Mouse (Mus musculus): ENCODE data around the gene Gm9639. TPM values are rescaled to one million over a fixed set of nuclear protein-coding genes. Genes with fewer than 3 reads are reported as not detected.
"Not testable (repeated sequence)": the region's sequence is repeated elsewhere in the genome, so short reads cannot be mapped to it uniquely, and the experiment has no call there.

Gene Gm9639
- total RNA-seq, 2 experiments from 2014 or later: not detected

- no peak for ATAC-seq (replicated peaks; ENCODE audit: low FRiP score, poor library complexity, severe bottlenecking)
Measured at GRCm38 (mm10) chr10:77769727-77770126, 25.1 kb downstream of the Gm9639 start.

- ATAC-seq (replicated peaks; ENCODE audit: low FRiP score, poor library complexity, severe bottlenecking): not testable (repeated sequence)
Measured at GRCm38 (mm10) chr10:77759582-77759981, 35.3 kb downstream of the Gm9639 start, which contains the start of gene Gm3233. Gene Gm3233 (minus strand): TSS chr10:77759682.

GRCm38 (mm10) chr10:77753448-77753847, 41.4 kb downstream of the Gm9639 start:
- no peak for ATAC-seq (replicated peaks; ENCODE audit: low FRiP score, poor library complexity, severe bottlenecking)

GRCm38 (mm10) chr10:77752312-77752711, 42.6 kb downstream of the Gm9639 start:
- not testable (repeated sequence) for ATAC-seq (replicated peaks; ENCODE audit: low FRiP score, poor library complexity, severe bottlenecking)

DNA sequence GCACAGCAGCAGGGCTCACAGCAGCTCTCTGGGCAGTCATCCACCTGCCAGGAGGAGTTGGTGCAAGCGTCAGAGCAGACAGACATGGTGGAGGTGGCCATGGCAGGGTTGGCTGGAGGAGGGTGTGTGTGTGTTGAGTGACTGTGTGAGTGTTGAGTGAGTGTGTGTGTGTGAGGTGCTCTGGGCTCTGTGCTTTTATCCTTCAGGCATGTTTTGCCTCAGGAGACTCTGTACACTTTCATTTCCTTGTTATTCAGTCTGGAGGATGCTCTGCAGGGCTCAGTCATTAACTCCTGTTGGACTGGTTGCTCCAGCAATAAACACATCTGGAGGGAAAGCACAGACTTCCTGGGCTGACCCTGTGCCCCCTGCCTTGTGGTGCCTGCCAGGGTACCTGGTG, 43.6 kb downstream of the Gm9639 start, which contains the start of gene Gm9736:
TSS of gene Gm9736 (minus strand) at position 101 of the 400 bp plus-strand sequence.
- not testable (repeated sequence) for ATAC-seq (replicated peaks; ENCODE audit: low FRiP score, poor library complexity, severe bottlenecking)

DNA sequence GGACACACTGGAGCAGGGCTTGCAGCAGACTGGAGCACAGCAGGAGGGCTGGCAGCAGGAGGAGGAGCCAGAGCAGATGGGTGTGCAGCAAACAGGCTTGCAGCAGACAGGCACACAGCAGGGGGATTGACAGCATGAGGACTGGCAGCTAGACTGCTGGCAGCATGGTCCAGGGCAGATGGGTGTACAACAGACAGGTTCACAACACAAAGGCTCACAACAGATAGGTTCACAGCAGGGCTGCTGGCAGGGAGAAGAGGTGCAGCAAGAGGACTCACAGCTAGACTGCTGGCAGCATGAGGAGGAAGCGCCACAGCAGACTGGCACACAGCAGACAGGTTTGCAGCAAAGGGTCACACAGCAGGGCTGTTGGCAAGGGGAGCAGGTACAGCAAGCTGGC, 44.2 kb downstream of the Gm9639 start:
- not testable (repeated sequence) for ATAC-seq (replicated peaks; ENCODE audit: low FRiP score, poor library complexity, severe bottlenecking)

Other genes starting within 250 kb of the Gm9639 start
Only the 30 nearest of the 33 such genes appear.
- 62.5 and 73.9 TPM in 2 replicates for gene Pttg1ip, start 213.4 kb downstream of the Gm9639 start, total RNA-seq (2015; ENCODE audit: low replicate concordance)
- 34.0 and 59.3 TPM in 2 replicates for gene Pttg1ip, start 213.4 kb downstream of the Gm9639 start, total RNA-seq (2017; ENCODE audit: low replicate concordance)
- 9.2 and 14.8 TPM in 2 replicates for gene Sumo3, start 189.0 kb downstream of the Gm9639 start, total RNA-seq (2015; ENCODE audit: low replicate concordance)
- 21.1 and 33.6 TPM in 2 replicates for gene Sumo3, start 189.0 kb downstream of the Gm9639 start, total RNA-seq (2017; ENCODE audit: low replicate concordance)
- gene Gm49325, start 188.9 kb downstream of the Gm9639 start, total RNA-seq (2015; ENCODE audit: low replicate concordance): not detected in 2 replicates
- gene Gm49325, start 188.9 kb downstream of the Gm9639 start, total RNA-seq (2017; ENCODE audit: low replicate concordance): not detected in 2 replicates
- 6.8 and 9.6 TPM in 2 replicates for gene Ube2g2, start 172.8 kb downstream of the Gm9639 start, total RNA-seq (2015; ENCODE audit: low replicate concordance)
- gene Ube2g2, start 172.8 kb downstream of the Gm9639 start, total RNA-seq (2017; ENCODE audit: low replicate concordance): 10.4 and 11.3 TPM in 2 replicates
- not detected in 2 replicates for gene Tspear, start 108.5 kb downstream of the Gm9639 start, total RNA-seq (2015; ENCODE audit: low replicate concordance)
- not detected in 2 replicates for gene Tspear, start 108.5 kb downstream of the Gm9639 start, total RNA-seq (2017; ENCODE audit: low replicate concordance)
- not detected in 2 replicates for gene Gm19402, start 104.3 kb downstream of the Gm9639 start, total RNA-seq (2015; ENCODE audit: low replicate concordance)
- gene Gm19402, start 104.3 kb downstream of the Gm9639 start, total RNA-seq (2017; ENCODE audit: low replicate concordance): not detected in 2 replicates
- not detected in 2 replicates for gene Gm9508, start 97.8 kb downstream of the Gm9639 start, total RNA-seq (2015; ENCODE audit: low replicate concordance)
- not detected in 2 replicates for gene Gm9508, start 97.8 kb downstream of the Gm9639 start, total RNA-seq (2017; ENCODE audit: low replicate concordance)
- not detected in 2 replicates for gene Gm10272, start 88.5 kb downstream of the Gm9639 start, total RNA-seq (2015; ENCODE audit: low replicate concordance)
- gene Gm10272, start 88.5 kb downstream of the Gm9639 start, total RNA-seq (2017; ENCODE audit: low replicate concordance): not detected in 2 replicates
- gene Gm10024, start 83.6 kb downstream of the Gm9639 start, total RNA-seq (2015; ENCODE audit: low replicate concordance): not detected in 2 replicates
- gene Gm10024, start 83.6 kb downstream of the Gm9639 start, total RNA-seq (2017; ENCODE audit: low replicate concordance): not detected in 2 replicates
- not detected in 2 replicates for gene Gm10142, start 79.3 kb downstream of the Gm9639 start, total RNA-seq (2015; ENCODE audit: low replicate concordance)
- gene Gm10142, start 79.3 kb downstream of the Gm9639 start, total RNA-seq (2017; ENCODE audit: low replicate concordance): not detected in 2 replicates
- not detected in 2 replicates for gene Krtap12-1, start 74.5 kb downstream of the Gm9639 start, total RNA-seq (2015; ENCODE audit: low replicate concordance)
- not detected in 2 replicates for gene Krtap12-1, start 74.5 kb downstream of the Gm9639 start, total RNA-seq (2017; ENCODE audit: low replicate concordance)
- gene Gm10100, start 68.6 kb downstream of the Gm9639 start, total RNA-seq (2015; ENCODE audit: low replicate concordance): not detected in 2 replicates
- not detected in 2 replicates for gene Gm10100, start 68.6 kb downstream of the Gm9639 start, total RNA-seq (2017; ENCODE audit: low replicate concordance)
- not detected in 2 replicates for gene Gm18596, start 52.4 kb downstream of the Gm9639 start, total RNA-seq (2015; ENCODE audit: low replicate concordance)
- gene Gm18596, start 52.4 kb downstream of the Gm9639 start, total RNA-seq (2017; ENCODE audit: low replicate concordance): not detected in 2 replicates
- gene Gm9736, start 43.7 kb downstream of the Gm9639 start, total RNA-seq (2015; ENCODE audit: low replicate concordance): not detected in 2 replicates
- not detected in 2 replicates for gene Gm9736, start 43.7 kb downstream of the Gm9639 start, total RNA-seq (2017; ENCODE audit: low replicate concordance)
- gene Gm3233, start 35.4 kb downstream of the Gm9639 start, total RNA-seq (2015; ENCODE audit: low replicate concordance): not detected in 2 replicates
- not detected in 2 replicates for gene Gm3233, start 35.4 kb downstream of the Gm9639 start, total RNA-seq (2017; ENCODE audit: low replicate concordance)
- not detected in 2 replicates for gene Gm3238, start 23.8 kb downstream of the Gm9639 start, total RNA-seq (2015; ENCODE audit: low replicate concordance)
- gene Gm3238, start 23.8 kb downstream of the Gm9639 start, total RNA-seq (2017; ENCODE audit: low replicate concordance): not detected in 2 replicates
- gene Gm7138, start 18.1 kb downstream of the Gm9639 start, total RNA-seq (2015; ENCODE audit: low replicate concordance): not detected in 2 replicates
- gene Gm7138, start 18.1 kb downstream of the Gm9639 start, total RNA-seq (2017; ENCODE audit: low replicate concordance): not detected in 2 replicates
- not detected in 2 replicates for gene Gm3250, start 12.5 kb downstream of the Gm9639 start, total RNA-seq (2015; ENCODE audit: low replicate concordance)
- gene Gm3250, start 12.5 kb downstream of the Gm9639 start, total RNA-seq (2017; ENCODE audit: low replicate concordance): not detected in 2 replicates
- gene Gm7137, start 6.9 kb downstream of the Gm9639 start, total RNA-seq (2015; ENCODE audit: low replicate concordance): not detected in 2 replicates
- not detected in 2 replicates for gene Gm7137, start 6.9 kb downstream of the Gm9639 start, total RNA-seq (2017; ENCODE audit: low replicate concordance)
- gene Gm19668, start 4.1 kb upstream of the Gm9639 start, total RNA-seq (2015; ENCODE audit: low replicate concordance): not detected in 2 replicates
- gene Gm19668, start 4.1 kb upstream of the Gm9639 start, total RNA-seq (2017; ENCODE audit: low replicate concordance): not detected in 2 replicates
- not detected in 2 replicates for gene Gm9507, start 16.8 kb upstream of the Gm9639 start, total RNA-seq (2015; ENCODE audit: low replicate concordance)
- not detected in 2 replicates for gene Gm9507, start 16.8 kb upstream of the Gm9639 start, total RNA-seq (2017; ENCODE audit: low replicate concordance)
- gene Gm2696, start 19.6 kb upstream of the Gm9639 start, total RNA-seq (2015; ENCODE audit: low replicate concordance): not detected in 2 replicates
- not detected in 2 replicates for gene Gm2696, start 19.6 kb upstream of the Gm9639 start, total RNA-seq (2017; ENCODE audit: low replicate concordance)
- gene Krtap10-4, start 32.0 kb upstream of the Gm9639 start, total RNA-seq (2015; ENCODE audit: low replicate concordance): not detected in 2 replicates
- gene Krtap10-4, start 32.0 kb upstream of the Gm9639 start, total RNA-seq (2017; ENCODE audit: low replicate concordance): not detected in 2 replicates
- not detected in 2 replicates for gene Krtap10-10, start 40.9 kb upstream of the Gm9639 start, total RNA-seq (2015; ENCODE audit: low replicate concordance)
- not detected in 2 replicates for gene Krtap10-10, start 40.9 kb upstream of the Gm9639 start, total RNA-seq (2017; ENCODE audit: low replicate concordance)
- gene Gm36176, start 51.7 kb upstream of the Gm9639 start, total RNA-seq (2015; ENCODE audit: low replicate concordance): not detected in 2 replicates
- gene Gm36176, start 51.7 kb upstream of the Gm9639 start, total RNA-seq (2017; ENCODE audit: low replicate concordance): not detected in 2 replicates
- not detected in 2 replicates for gene Gm10318, start 57.8 kb upstream of the Gm9639 start, total RNA-seq (2015; ENCODE audit: low replicate concordance)
- gene Gm10318, start 57.8 kb upstream of the Gm9639 start, total RNA-seq (2017; ENCODE audit: low replicate concordance): not detected in 2 replicates
- not detected in 2 replicates for gene Gm3285, start 66.9 kb upstream of the Gm9639 start, total RNA-seq (2015; ENCODE audit: low replicate concordance)
- gene Gm3285, start 66.9 kb upstream of the Gm9639 start, total RNA-seq (2017; ENCODE audit: low replicate concordance): not detected in 2 replicates
- not detected in 2 replicates for gene Lrrc3, start 107.5 kb upstream of the Gm9639 start, total RNA-seq (2015; ENCODE audit: low replicate concordance)
- gene Lrrc3, start 107.5 kb upstream of the Gm9639 start, total RNA-seq (2017; ENCODE audit: low replicate concordance): not detected in 2 replicates
- 0.42 and 1.1 TPM in 2 replicates for gene Trpm2, start 175.5 kb upstream of the Gm9639 start, total RNA-seq (2015; ENCODE audit: low replicate concordance)
- gene Trpm2, start 175.5 kb upstream of the Gm9639 start, total RNA-seq (2017; ENCODE audit: low replicate concordance): 33.1 and 38.6 TPM in 2 replicates
- not detected in 2 replicates for gene 1810043G02Rik, start 183.4 kb upstream of the Gm9639 start, total RNA-seq (2015; ENCODE audit: low replicate concordance)
- gene 1810043G02Rik, start 183.4 kb upstream of the Gm9639 start, total RNA-seq (2017; ENCODE audit: low replicate concordance): 0.26 and 3.5 TPM in 2 replicates